Mouse (Mus musculus) ZHBTc4 (cell line): ENCODE results near the gene Surf2.

Experiments
- DNase-seq: peaks from one replicate; pipeline ENCODE4 v3.0.0-alpha.2; 2011; ENCODE audit warnings: low read depth, low spot score

Gene Surf2

DNA sequence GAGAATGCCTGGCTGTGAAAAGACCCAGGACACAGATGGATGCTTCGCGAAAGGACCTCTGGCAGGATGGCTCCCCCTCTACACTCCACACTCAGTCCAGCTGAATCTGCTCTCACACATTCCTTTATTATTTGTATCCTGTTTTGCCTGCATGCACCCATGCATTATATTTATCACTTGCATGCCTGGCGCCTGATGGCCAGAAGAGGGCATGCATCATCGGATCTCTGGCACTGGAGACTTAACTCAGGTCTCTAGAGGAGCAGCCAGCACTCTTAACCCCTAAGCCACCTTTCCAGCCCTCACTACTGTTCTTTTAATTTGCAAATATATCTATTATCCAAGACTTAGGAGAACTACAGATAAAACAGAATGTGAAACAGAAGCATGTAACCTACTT, 44.6 kb downstream of the Surf2 start:
- DNase-seq = peak; percentile 23

DNA sequence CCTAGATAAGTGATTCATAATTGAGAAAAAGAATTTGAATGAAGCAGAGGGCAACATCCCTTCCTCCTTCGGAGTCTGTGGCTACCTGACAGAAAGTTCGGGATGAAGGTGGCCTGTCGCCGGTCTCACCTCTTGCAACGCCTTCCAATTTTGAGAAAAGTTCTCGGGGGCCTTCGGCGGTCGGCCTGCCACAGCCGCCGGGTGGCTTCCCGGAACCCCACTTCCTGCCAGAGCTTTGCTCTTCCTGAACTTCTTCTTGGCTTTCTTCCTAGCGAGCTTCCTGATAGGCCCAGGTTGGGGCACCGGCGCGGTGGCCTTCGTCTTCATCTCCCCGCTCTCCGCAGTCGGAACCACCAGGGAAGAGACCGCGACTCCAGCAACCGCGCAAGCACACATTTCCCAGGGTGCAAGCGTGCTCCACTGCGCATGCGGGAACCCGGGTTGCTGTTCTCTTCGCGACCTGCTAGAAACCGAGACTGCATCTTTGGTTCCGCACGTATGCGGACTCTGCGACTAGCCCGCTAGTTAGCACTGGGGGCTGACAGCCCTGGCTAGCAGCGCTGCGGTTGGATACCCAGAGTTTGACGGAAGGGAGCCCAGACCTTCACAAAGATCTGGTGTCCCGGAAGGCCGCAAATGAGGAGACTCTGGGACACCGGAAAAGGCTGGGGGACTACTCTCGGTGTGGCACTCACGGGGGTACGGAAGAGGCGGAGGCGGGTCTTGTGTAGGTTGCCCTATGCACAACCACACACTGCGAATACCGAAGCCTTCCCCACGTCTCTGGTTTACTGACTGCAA, 48.0 kb downstream of the Surf2 start, which contains the start of gene Rexo4:
Gene Rexo4, minus strand, starts transcription at position 464 of the 801 bp plus-strand sequence.
- DNase-seq = peak; percentile 97

DNA sequence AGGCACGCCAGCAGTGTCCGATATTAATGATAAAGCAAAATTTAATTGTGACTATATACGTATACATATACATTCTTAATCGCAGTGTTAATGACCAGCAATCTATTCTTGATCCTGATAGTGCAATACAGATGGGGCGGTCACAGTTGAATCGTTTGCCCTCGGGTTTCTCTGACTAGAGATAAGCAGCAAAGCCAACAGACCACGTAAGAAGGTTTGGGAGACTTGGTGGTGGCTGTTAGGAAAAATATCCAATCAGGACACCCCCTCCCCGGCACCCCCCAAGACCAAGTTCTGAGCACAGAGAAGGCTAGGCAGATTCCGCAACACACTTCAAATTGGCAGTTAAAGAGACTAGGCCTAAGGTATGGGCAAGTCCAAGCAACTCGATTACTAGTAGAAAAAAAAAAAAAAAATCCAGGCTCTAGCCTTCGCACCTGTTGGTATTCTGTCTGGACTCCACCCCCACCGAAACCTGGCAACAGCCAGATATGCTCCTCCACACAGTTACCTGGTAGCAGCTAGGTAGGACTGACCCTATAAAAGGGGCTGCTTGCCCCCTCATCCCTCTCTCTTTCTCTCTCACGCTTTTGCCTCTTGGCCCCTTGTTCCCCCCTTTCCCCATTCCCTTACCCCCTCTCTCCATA, 48.7 kb downstream of the Surf2 start:
- no peak for DNase-seq

DNA sequence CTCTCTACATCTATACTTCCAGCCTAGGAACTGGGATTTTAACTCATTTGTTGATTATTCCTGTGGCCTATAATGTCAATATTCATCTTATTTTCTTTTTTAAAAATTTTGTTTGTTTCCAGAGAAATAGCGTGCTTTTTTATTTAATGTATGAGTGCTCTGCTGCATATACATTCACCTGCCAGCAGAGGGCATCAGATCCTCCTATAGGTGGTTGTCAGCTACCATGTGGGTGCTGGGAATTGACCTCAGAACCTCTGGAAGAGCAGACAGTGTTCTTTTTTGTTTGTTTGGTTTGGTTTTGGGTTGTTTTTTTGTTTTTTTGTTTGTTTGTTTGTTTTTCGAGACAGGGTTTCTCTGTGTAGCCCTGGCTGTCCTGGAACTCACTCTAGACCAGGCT, 51.1 kb downstream of the Surf2 start:
- peak; percentile 40 for DNase-seq
